Mouse (Mus musculus) kidney, postnatal 0 days (tissue): Measurements from ENCODE around the gene Psma1. TPM values are rescaled to one million over a fixed set of nuclear protein-coding genes. Genes with fewer than 3 reads are reported as not detected.

Experiments
- ATAC-seq: fragments of 200-750 bp; cut with Nextera tagmentation; replicated peaks from 2 replicates; pipeline ENCODE4 v1.8.0; 2017; ENCODE audit warnings: low read depth, moderate number of reproducible peaks, moderate TSS enrichment, moderate library complexity; ENCODE audit not compliant: low FRiP score
- DNase-seq: peaks from one replicate; pipeline ENCODE4 v3.0.0-alpha.2; 2016; ENCODE audit warnings: low spot score
- H3K27ac ChIP-seq: fragments of 300-500 bp; sonication (generic); 2 replicates; pipeline ENCODE4 v1.5.1; 2014; ENCODE audit warnings: mild to moderate bottlenecking
- H3K27me3 ChIP-seq: fragments of 300-500 bp; sonication (generic); 2 replicates; pipeline ENCODE4 v1.6.1; 2014; ENCODE audit warnings: low read length, mixed read lengths; ENCODE audit not compliant: insufficient read depth
- H3K36me3 ChIP-seq: fragments of 300-500 bp; sonication (generic); 2 replicates; pipeline ENCODE4 v1.6.1; 2014; ENCODE audit warnings: low read length, mixed read lengths; ENCODE audit not compliant: insufficient read depth
- H3K4me1 ChIP-seq: fragments of 300-500 bp; sonication (generic); replicated peaks from 2 replicates; pipeline ENCODE4 v1.6.1; 2014; ENCODE audit warnings: antibody characterized with exemption, low read length, mixed read lengths; ENCODE audit not compliant: insufficient read depth
- H3K4me2 ChIP-seq: fragments of 300-500 bp; sonication (generic); 2 replicates; pipeline ENCODE4 v1.6.1; 2014; ENCODE audit warnings: mild to moderate bottlenecking, low read length, moderate library complexity, mixed read lengths
- H3K4me3 ChIP-seq: fragments of 300-500 bp; sonication (generic); replicated peaks from 2 replicates; pipeline ENCODE4 v1.5.1; 2014; ENCODE audit warnings: low read depth, low read length
- H3K9ac ChIP-seq: fragments of 300-500 bp; sonication (generic); 2 replicates; pipeline ENCODE4 v1.6.1; 2014; ENCODE audit warnings: low read depth, low read length
- H3K9me3 ChIP-seq: fragments of 300-500 bp; sonication (generic); replicated peaks from 2 replicates; pipeline ENCODE4 v1.6.1; 2016; ENCODE audit warnings: low read length, inconsistent platforms, mixed read lengths
- CTCF ChIP-seq: IDR thresholded peaks from 2 replicates; pipeline ENCODE4 v1.5.1; 2016; ENCODE audit warnings: antibody characterized with exemption, low read depth, mild to moderate bottlenecking, moderate library complexity
- WGBS: fragments of 180-500 bp; shearing (Covaris S2); extraction: QIAGEN DNeasy Blood & Tissue Kit; methylation state at CpG from one replicate; pipeline ENCODE4 v1.1.7; 2014; 5-methylcytosine and 5-hydroxymethylcytosine counted together
- polyA plus RNA-seq: library from polyadenylated mRNA; unstranded; fragments of >200 nt; fragmentation: Nextera tagmentation; extraction: Ambion mirVana; gene quantifications from 2 replicates; pipeline ENCODE4 v1.2.1, GENCODE M21; 2015

The Psma1 gene
- polyA plus RNA-seq, 1 experiment from 2014 or later, result 387 TPM

DNA sequence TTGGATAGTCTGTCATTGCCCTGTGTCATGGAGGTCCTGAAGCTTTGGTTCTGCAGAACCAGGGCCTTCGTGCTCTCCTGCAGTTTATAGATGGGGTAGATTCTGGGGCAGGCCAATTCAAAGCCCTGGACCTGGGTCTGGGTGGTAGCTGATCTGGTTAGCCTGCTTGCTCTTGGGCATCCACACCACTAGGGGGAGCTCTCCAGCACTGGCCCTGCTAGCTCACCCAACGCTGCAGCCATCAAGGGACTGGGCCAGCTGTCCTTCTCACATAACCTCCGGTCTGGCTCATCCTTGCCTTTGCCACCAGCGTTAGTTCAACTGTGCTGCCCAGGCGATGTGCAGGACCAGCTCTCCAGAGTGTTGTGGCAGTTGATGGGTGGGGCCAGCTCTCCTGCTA is 18.8 kb upstream of the Psma1 start:
- Histone ChIP-seq H3K9me3 (no peaks in the 10 kb centered on the region), H3K27me3 (no peaks in the 10 kb centered on the region), H3K36me3 (no peaks in the 10 kb centered on the region), H3K4me1 (0 out of 2 replicates have a peak, but pooled peaks cover 10% of the 10 kb centered on the region), H3K9ac (no peak overlapping the region), H3K4me2 (no peak overlapping the region), H3K27ac (no peak overlapping the region), H3K4me3 (no peak overlapping the region)
- WGBS, result 90% methylated on average over 5 of the region's 5 CpGs
- peak; percentile 43 for TF ChIP-seq CTCF
- DNase-seq (no peak), ATAC-seq (no peak)

DNA sequence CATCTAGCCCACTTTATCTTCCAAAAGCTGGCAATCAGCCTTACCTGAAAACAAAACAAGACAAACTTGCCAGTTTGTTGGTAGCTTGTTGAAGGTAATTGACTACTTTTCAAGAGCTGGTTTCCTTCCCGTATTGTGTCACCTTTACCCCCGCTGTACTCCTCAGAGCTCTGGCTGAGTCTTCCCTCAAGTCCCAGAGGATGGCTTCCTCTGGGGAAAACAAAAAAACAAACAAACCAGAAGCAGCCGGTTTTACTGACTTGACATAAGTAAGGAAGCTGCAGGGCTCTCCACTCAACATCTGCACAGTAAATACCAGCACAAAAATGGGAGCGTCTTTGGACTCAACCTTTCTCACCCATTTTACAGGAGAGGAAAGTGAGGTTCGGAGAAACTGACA is 18.0 kb upstream of the Psma1 start:
- Histone ChIP-seq H3K9me3 (no peaks in the 10 kb centered on the region), H3K4me2 (no peak overlapping the region), H3K4me3 (no peak overlapping the region), H3K27ac (no peak overlapping the region), H3K9ac (no peak overlapping the region), H3K27me3 (no peaks in the 10 kb centered on the region), H3K4me1 (0 out of 2 replicates have a peak, but pooled peaks cover 10% of the 10 kb centered on the region), H3K36me3 (no peaks in the 10 kb centered on the region)
- no peak for TF ChIP-seq CTCF
- DNase-seq (no peak), ATAC-seq (no peak)
- WGBS, result 74% methylated on average over 5 of the region's 5 CpGs

GRCm38 (mm10) chr7:114292501-114292971 is 16.6 kb upstream of the Psma1 start:
- no peaks in the 10 kb centered on the region for H3K9me3 ChIP-seq
- DNase-seq, result peak; percentile 56
- WGBS, result 9% methylated on average over 12 of the region's 12 CpGs
- TF ChIP-seq CTCF, result no peak
- peak overlapping the region; percentile 16; the same call in 1 of the 2 replicates for H3K4me3 ChIP-seq
- H3K4me1 ChIP-seq, result 0 out of 2 replicates have a peak, but pooled peaks cover 10% of the 10 kb centered on the region
- H3K4me2 ChIP-seq, result peak overlapping the region; percentile 46
- 0 out of 2 replicates have a peak overlapping the region, but pooled peaks have one; percentile 44 for H3K27ac ChIP-seq
- H3K9ac ChIP-seq, result 0 out of 2 replicates have a peak overlapping the region, but pooled peaks have one; percentile 18
- H3K36me3 ChIP-seq, result no peaks in the 10 kb centered on the region
- no peaks in the 10 kb centered on the region for H3K27me3 ChIP-seq
- peak; percentile 50; the same call in 1 of the 2 replicates for ATAC-seq

DNA sequence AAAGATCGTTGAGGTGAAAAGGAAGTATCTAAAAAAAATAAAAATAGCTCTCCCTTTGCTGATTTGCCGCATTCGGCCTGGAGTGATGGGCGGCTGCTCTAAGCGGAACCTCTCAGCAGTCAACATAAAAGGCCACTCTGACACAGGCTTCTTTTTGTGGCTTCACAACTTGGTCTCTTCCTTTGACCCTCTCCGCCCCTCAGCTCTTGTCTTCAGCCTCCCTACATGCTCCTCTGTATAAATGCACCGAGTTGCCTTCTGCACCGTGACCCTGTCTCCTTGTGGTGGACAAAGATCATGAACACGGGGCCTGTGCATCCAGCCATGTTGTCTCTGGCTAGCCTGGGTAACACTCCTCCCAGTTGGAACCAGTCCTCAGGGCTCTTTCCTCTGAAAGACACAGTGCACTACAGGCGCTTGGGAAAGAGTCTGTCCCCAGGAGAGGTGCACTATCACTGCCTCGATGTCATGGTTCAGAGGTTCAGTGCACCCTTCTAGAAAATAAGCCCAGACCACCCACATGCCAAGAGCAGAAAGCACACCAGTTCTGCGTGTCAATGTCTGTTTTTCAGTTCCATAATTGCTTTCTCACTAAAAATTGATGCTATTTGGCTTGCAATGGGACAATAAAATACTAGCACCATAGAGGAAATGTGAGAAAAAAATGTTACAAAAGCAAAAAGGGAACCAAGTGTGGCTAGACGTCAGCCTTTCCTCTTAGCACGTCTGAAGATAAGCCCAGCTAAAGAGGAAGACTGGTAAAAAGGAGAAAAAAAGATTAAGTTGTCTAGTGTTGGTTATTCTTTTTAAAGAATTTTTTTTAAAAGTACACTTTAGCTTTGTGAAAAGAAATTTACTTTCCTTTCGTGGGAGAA is 15.8 kb upstream of the Psma1 start:
- H3K9ac ChIP-seq, result no peak overlapping the region
- H3K36me3 ChIP-seq, result no peaks in the 10 kb centered on the region
- 0 out of 2 replicates have a peak overlapping the region, but pooled peaks have one; percentile 16 for H3K4me3 ChIP-seq
- peak; percentile 51 for DNase-seq
- H3K9me3 ChIP-seq, result no peaks in the 10 kb centered on the region
- peak overlapping the region; percentile 31; the same call in 1 of the 2 replicates for H3K27ac ChIP-seq
- TF ChIP-seq CTCF, result no peak
- 28% methylated on average over 15 of the region's 15 CpGs for WGBS
- peak overlapping the region; percentile 46; the same call in 1 of the 2 replicates for H3K4me2 ChIP-seq
- 0 out of 2 replicates have a peak, but pooled peaks cover 10% of the 10 kb centered on the region for H3K4me1 ChIP-seq
- ATAC-seq, result peak; percentile 59; the same call in 1 of the 2 replicates
- no peaks in the 10 kb centered on the region for H3K27me3 ChIP-seq

GRCm38 (mm10) chr7:114290078-114290506 is 14.2 kb upstream of the Psma1 start:
- H3K4me3 ChIP-seq, result no peak overlapping the region
- no peak for TF ChIP-seq CTCF
- no peak overlapping the region for H3K27ac ChIP-seq
- no peak overlapping the region for H3K4me2 ChIP-seq
- 51% methylated on average over 5 of the region's 5 CpGs for WGBS
- H3K27me3 ChIP-seq, result no peaks in the 10 kb centered on the region
- H3K4me1 ChIP-seq, result 0 out of 2 replicates have a peak, but pooled peaks cover 10% of the 10 kb centered on the region
- ATAC-seq (no peak), DNase-seq (no peak)
- H3K9ac ChIP-seq, result no peak overlapping the region
- H3K36me3 ChIP-seq, result no peaks in the 10 kb centered on the region
- no peaks in the 10 kb centered on the region for H3K9me3 ChIP-seq

DNA sequence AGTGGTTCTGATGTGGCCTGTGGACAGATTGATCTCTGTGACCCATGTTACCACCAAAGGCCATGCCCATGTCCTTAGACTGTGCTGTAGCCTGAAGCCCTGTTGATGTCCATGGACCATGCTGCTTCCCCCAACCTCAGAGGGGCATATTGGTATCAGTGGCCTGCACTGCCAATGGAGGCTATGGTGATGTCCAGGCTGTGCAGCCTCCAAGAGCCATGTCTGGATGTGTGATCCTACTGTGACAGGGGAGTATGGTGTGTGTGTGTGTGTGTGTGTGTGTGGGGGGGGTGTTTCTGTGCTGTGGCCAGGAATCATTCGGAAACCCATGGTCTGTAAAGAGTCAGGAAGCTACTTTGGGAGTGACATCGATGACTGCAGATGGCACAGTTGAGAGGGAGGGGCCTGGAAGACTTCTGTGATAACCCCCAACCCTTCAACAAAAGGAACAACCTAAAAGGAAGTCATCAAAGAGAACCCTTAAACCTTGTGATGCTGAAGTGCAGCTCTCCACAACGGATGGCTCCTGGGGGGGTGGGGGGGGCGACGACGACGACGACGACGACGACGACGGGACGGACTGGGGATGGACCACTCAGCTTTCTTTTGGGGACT is 8.5 kb upstream of the Psma1 start:
- H3K9ac ChIP-seq, result no peak overlapping the region
- no peak overlapping the region for H3K4me3 ChIP-seq
- no peak overlapping the region for H3K27ac ChIP-seq
- H3K36me3 ChIP-seq, result no peaks in the 10 kb centered on the region
- no peak for TF ChIP-seq CTCF
- ATAC-seq (no peak), DNase-seq (no peak)
- H3K9me3 ChIP-seq, result no peaks in the 10 kb centered on the region
- H3K4me2 ChIP-seq, result no peak overlapping the region
- no peaks in the 10 kb centered on the region for H3K4me1 ChIP-seq
- H3K27me3 ChIP-seq, result no peaks in the 10 kb centered on the region
- 94% methylated on average over 14 of the region's 14 CpGs for WGBS
